Mouse (Mus musculus): ENCODE results near the gene Crtc1. TPM values are rescaled to one million over a fixed set of nuclear protein-coding genes. Genes with fewer than 3 reads are reported as not detected.

Gene Crtc1
- total and polyA plus RNA-seq, 3 experiments, result 3.3 to 18.0 TPM; not detected in 1

DNA sequence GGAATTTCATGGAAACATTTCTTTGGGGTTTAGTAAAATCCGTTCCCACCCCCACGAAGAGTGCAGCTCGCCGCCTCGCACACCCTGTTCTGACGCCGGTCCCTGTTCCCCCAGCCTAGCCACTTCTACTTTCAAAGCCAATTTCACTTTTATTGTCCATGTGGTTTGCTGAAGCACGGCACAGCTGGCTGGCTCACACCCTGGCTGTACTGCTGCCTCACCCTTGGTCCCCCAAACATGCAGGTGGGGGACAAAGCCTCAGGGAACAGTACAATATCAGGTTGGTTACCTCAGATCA lies 23.1 kb upstream of the Crtc1 start:
- no peak for DNase-seq (ENCODE audit: low read depth, low spot score)
- Histone ChIP-seq H3K9ac (ENCODE audit: control insufficient read depth, low read depth, low read length, poor library complexity, severe bottlenecking) (no peak overlapping the region), H3K27me3 (ENCODE audit: control insufficient read depth in 1 of 2, insufficient read depth in 2 of 2, low read length in 2 of 2) (no peaks in the 10 kb centered on the region), H3K36me3 (ENCODE audit: control insufficient read depth in 1 of 2, insufficient read depth in 2 of 2, low read length in 2 of 2) (no peaks in the 10 kb centered on the region; a peak in 1 of 4 replicates), H3K4me1 (ENCODE audit: control insufficient read depth in 1 of 2, insufficient read depth in 2 of 2, low read length in 2 of 2) (no peaks in the 10 kb centered on the region), H3K4me3 (ENCODE audit: control insufficient read depth in 1 of 2, insufficient read depth in 1 of 2, low read depth in 2 of 2, low read length in 2 of 2) (no peak overlapping the region), H3K27ac (ENCODE audit: control insufficient read depth, low read depth, low read length) (no peak overlapping the region), H3K79me2 (ENCODE audit: control insufficient read depth, insufficient read depth, low read length, poor library complexity) (no peaks in the 10 kb centered on the region), H3K9me3 (replicated peaks; ENCODE audit: insufficient read depth, low read length) (no peaks in the 10 kb centered on the region)
- no peak for TF ChIP-seq MXI1 (IDR thresholded peaks at IDR 0.05; ENCODE audit: low read depth, low read length)
- TF ChIP-seq ZKSCAN1 (IDR thresholded peaks at IDR 0.05; ENCODE audit: low read depth, low read length), result no peak
- TF ChIP-seq USF2 (IDR thresholded peaks at IDR 0.05; ENCODE audit: borderline replicate concordance in 1 of 2, insufficient read depth in 1 of 2, low read depth in 1 of 2, low read length in 2 of 2), result no peak

- Histone ChIP-seq H3K4me1 (ENCODE audit: control insufficient read depth in 1 of 2, insufficient read depth in 2 of 2, low read length in 2 of 2) (no peaks in the 10 kb centered on the region), H3K9ac (ENCODE audit: control insufficient read depth, low read depth, low read length, poor library complexity, severe bottlenecking) (no peak overlapping the region), H3K36me3 (ENCODE audit: control insufficient read depth in 1 of 2, insufficient read depth in 2 of 2, low read length in 2 of 2) (no peaks in the 10 kb centered on the region; a peak in 1 of 4 replicates), H3K27ac (ENCODE audit: control insufficient read depth, low read depth, low read length) (no peak overlapping the region), H3K79me2 (ENCODE audit: control insufficient read depth, insufficient read depth, low read length, poor library complexity) (no peaks in the 10 kb centered on the region), H3K4me3 (ENCODE audit: control insufficient read depth in 1 of 2, insufficient read depth in 1 of 2, low read depth in 2 of 2, low read length in 2 of 2) (no peak overlapping the region), H3K9me3 (replicated peaks; ENCODE audit: insufficient read depth, low read length) (no peaks in the 10 kb centered on the region), H3K27me3 (ENCODE audit: control insufficient read depth in 1 of 2, insufficient read depth in 2 of 2, low read length in 2 of 2) (no peaks in the 10 kb centered on the region)
- no peak for DNase-seq (ENCODE audit: low read depth, low spot score)
- TF ChIP-seq BHLHE40 (IDR thresholded peaks at IDR 0.05; ENCODE audit: borderline replicate concordance, low read depth, low read length), result no peak
- no peak for TF ChIP-seq MAZ (IDR thresholded peaks at IDR 0.05; ENCODE audit: low read depth, low read length)
- no peak for TF ChIP-seq NRF1 (IDR thresholded peaks at IDR 0.05; ENCODE audit: insufficient read depth, low read depth, low read length, poor library complexity, severe bottlenecking)
- no peak for TF ChIP-seq CHD1 (IDR thresholded peaks at IDR 0.05; ENCODE audit: low read depth, low read length)
- no peak for TF ChIP-seq MXI1 (IDR thresholded peaks at IDR 0.05; ENCODE audit: low read depth, low read length)
- TF ChIP-seq TAL1 (IDR thresholded peaks at IDR 0.05; ENCODE audit: low read length), result no peak
- no peak for TF ChIP-seq POLR2A (IDR thresholded peaks at IDR 0.05; ENCODE audit: control insufficient read depth in 1 of 2, insufficient read depth in 1 of 2, low read depth in 1 of 2, low read length in 2 of 2, poor library complexity in 1 of 2)
- TF ChIP-seq ELF1 (IDR thresholded peaks at IDR 0.05; ENCODE audit: low read depth, low read length), result no peak
- no peak for TF ChIP-seq GABPA (IDR thresholded peaks at IDR 0.05; ENCODE audit: low read depth, low read length)
- TF ChIP-seq CHD2 (IDR thresholded peaks at IDR 0.05; ENCODE audit: low read length), result no peak
- no peak for TF ChIP-seq ZMIZ1 (IDR thresholded peaks at IDR 0.05; ENCODE audit: low read depth, low read length)
- TF ChIP-seq HCFC1 (IDR thresholded peaks at IDR 0.05; ENCODE audit: low read depth, low read length), result no peak
These were observed 22.6 kb upstream of the Crtc1 start for GRCm38 (mm10) chr8:70461765-70462515.
